Mouse (Mus musculus): Measurements from ENCODE around the gene Sirt4.

GRCm38 (mm10) chr5:115514896-115515587 lies 30.5 kb upstream of the Sirt4 start:
- TF ChIP-seq POLR2A (IDR thresholded peaks at IDR 0.05; ENCODE audit: insufficient read depth, low read depth, low read length) = no peak
- no peak for TF ChIP-seq CTCF (IDR thresholded peaks at IDR 0.05; ENCODE audit: insufficient read depth, low read depth, low read length)

All from olfactory bulb, adult 2 months (tissue).